Mouse (Mus musculus): ENCODE data around the gene 4930568D16Rik.

GRCm38 (mm10) chr2:35411640-35412190, 44.2 kb upstream of the 4930568D16Rik start:
- no peak for TF ChIP-seq CTCF (IDR thresholded peaks at IDR 0.05; ENCODE audit: extremely low read depth, insufficient read depth, insufficient read length, insufficient replicate concordance)
- TF ChIP-seq POLR2A (IDR thresholded peaks at IDR 0.05; ENCODE audit: low read depth, low read length), result no peak
